8 mouse cellular contexts compared by ENCODE assay signal in the genomic region with DNA sequence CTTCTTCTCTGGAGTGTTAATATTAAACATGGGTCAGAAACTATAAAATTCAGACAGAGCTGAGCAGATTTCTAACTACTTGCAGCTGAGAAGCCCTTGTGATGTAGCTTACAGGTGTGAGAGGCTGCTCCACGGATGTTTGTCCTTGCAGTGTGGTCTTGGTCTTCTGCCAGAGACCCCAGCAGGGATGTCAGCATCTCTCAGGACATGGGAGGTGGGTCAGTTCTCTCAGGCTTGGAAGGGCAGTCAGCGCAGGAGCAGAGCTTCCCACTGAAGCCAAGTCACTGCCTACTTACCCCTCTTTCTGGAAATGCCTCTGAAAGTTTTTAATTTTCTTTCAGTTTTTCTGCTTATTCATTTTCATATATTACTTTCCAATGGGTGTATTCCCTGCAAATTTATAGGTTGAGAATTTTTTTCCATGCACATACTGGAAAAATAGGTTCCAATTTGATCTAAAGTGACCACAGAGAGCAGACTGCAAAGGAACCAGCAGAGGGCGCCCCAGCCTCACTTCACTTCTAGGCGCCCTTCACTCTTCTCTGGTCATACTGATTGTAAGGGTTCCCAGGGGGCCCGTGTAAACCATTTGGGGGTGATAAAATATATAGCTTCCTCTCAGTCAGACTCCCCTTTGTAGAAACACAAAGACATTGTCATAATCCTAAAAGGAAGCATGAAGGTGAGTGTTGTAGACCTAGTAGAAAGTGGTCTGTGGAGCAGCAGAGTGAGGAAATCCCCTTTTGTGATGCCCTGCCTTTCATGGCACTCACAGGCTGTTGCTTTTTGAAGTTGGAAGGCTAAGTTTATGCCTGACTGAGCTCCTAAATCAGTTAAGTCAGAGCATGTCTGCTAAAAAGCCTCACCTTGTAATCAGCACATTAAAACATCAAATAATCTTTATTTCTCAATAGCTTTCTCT. TPM values are rescaled to one million over a fixed set of nuclear protein-coding genes. Genes with fewer than 3 reads are reported as not detected.
DNase-seq lines count a peak whose midpoint lies in the region; ATAC-seq and TF ChIP-seq lines count a peak whose summit lies in the region.

No protein-coding gene starts in this region.

- no peaks in the 10 kb centered on the region for H3K4me1 ChIP-seq in E14TG2a.4 (replicated peaks; ENCODE audit: low read depth, low read length)
- no peaks in the 10 kb centered on the region for H3K4me1 ChIP-seq in forebrain, embryonic 14.5 days (ENCODE audit: control insufficient read depth, insufficient read depth, low read length)
- no peaks in the 10 kb centered on the region for H3K4me1 ChIP-seq in lung, postnatal 0 days (ENCODE audit: insufficient read depth, low read depth, low read length)

- no peak overlapping the region for H3K4me2 ChIP-seq in forebrain, embryonic 14.5 days (ENCODE audit: low read length)
- H3K4me2 ChIP-seq in lung, postnatal 0 days (replicated peaks; ENCODE audit: low read depth, low read length), result no peak overlapping the region

- H3K9me3 ChIP-seq in E14TG2a.4 (ENCODE audit: low read length), result no peaks in the 10 kb centered on the region
- no peaks in the 10 kb centered on the region for H3K9me3 ChIP-seq in forebrain, embryonic 14.5 days (replicated peaks; ENCODE audit: control insufficient read depth, low read length)
- H3K9me3 ChIP-seq in lung, postnatal 0 days (ENCODE audit: low read length), result no peaks in the 10 kb centered on the region

- WGBS in forebrain, embryonic 14.5 days, result 41% methylated on average over 5 of the region's 5 CpGs
- WGBS in lung, postnatal 0 days, result 37% methylated on average over 5 of the region's 5 CpGs

- TF ChIP-seq CTCF in E14TG2a.4 (conservative IDR thresholded peaks at IDR 0.05; ENCODE audit: low read length), result peak; percentile 78
- TF ChIP-seq CTCF in lung, postnatal 0 days (IDR thresholded peaks at IDR 0.05), result peak; percentile 77

- no peaks in the 10 kb centered on the region for H3K27me3 ChIP-seq in E14TG2a.4 (ENCODE audit: insufficient read depth, low read length)
- H3K27me3 ChIP-seq in forebrain, embryonic 14.5 days (replicated peaks; ENCODE audit: control insufficient read depth, insufficient read depth, low read length), result no peaks in the 10 kb centered on the region
- no peaks in the 10 kb centered on the region for H3K27me3 ChIP-seq in lung, postnatal 0 days (replicated peaks; ENCODE audit: insufficient read depth, low read length)

- H3K9ac ChIP-seq in forebrain, embryonic 14.5 days (ENCODE audit: low read length), result no peak overlapping the region
- no peak overlapping the region for H3K9ac ChIP-seq in lung, postnatal 0 days (replicated peaks; ENCODE audit: low read depth)

- no peak overlapping the region for H3K27ac ChIP-seq in forebrain, embryonic 14.5 days (ENCODE audit: low read depth, low read length)
- no peak overlapping the region for H3K27ac ChIP-seq in lung, postnatal 0 days (ENCODE audit: low read length)

- peak; percentile 40 to 67 for DNase-seq in adrenal gland, adult 18-20 months (ENCODE audit: low spot score in 2 of 2)
- no peak for DNase-seq in adrenal gland, adult 8-10 months
- DNase-seq in c-Kit-positive CD71-positive TER-119-positive erythroid progenitor cells, embryonic 14.5 days (ENCODE audit: low spot score), result peak; percentile 53
- peak; percentile 78 for DNase-seq in forebrain, embryonic 14.5 days (ENCODE audit: low spot score)
- peak; percentile 60 for DNase-seq in kidney, postnatal 14 days
- peak; percentile 68 for DNase-seq in lung, postnatal 0 days (ENCODE audit: low spot score)
- DNase-seq in right cerebral cortex, postnatal 14 days, result peak; percentile 82

- peaks cover 91% of the 10 kb centered on the region for H3K36me3 ChIP-seq in E14TG2a.4 (ENCODE audit: insufficient read depth, low read length)
- peaks cover 76% of the 10 kb centered on the region for H3K36me3 ChIP-seq in forebrain, embryonic 14.5 days (ENCODE audit: control insufficient read depth, insufficient read depth, low read length)
- H3K36me3 ChIP-seq in lung, postnatal 0 days (ENCODE audit: insufficient read depth, low read length), result peaks cover 39% of the 10 kb centered on the region

- TF ChIP-seq EP300 in lung, postnatal 0 days (IDR thresholded peaks at IDR 0.05), result no peak

- ATAC-seq in forebrain, embryonic 14.5 days, result peak; percentile 60; the same call in 1 of the 2 replicates
- no peak for ATAC-seq in lung, postnatal 0 days

- H3K4me3 ChIP-seq in E14TG2a.4 (replicated peaks; ENCODE audit: low read length), result no peak overlapping the region
- H3K4me3 ChIP-seq in forebrain, embryonic 14.5 days (ENCODE audit: low read depth, low read length), result no peak overlapping the region
- H3K4me3 ChIP-seq in lung, postnatal 0 days (ENCODE audit: low read depth, low read length), result no peak overlapping the region

RNA-seq across cellular contexts. Expression of a gene that starts 22.6 kb away (rescaled TPM):
- not detected for total RNA-seq in adrenal gland, adult 18-20 months (2021)
- not detected for total RNA-seq in adrenal gland, adult 8-10 months (2022)
- not detected in 2 replicates for polyA plus RNA-seq in forebrain, embryonic 14.5 days (2014; fragmentation: Nextera tagmentation; extraction: Ambion mirVana)
- polyA plus RNA-seq in lung, postnatal 0 days (2015; fragmentation: Nextera tagmentation; extraction: Ambion mirVana), result not detected in 2 replicates

RNA-seq across cellular contexts. Expression of a gene that starts 52.9 kb away (rescaled TPM):
- total RNA-seq in adrenal gland, adult 18-20 months (2021), result not detected
- under 1 TPM in 1 of 4 experiments, not detected in 3; 0.38 TPM for total RNA-seq in adrenal gland, adult 8-10 months (2022)
- polyA plus RNA-seq in forebrain, embryonic 14.5 days (2014; fragmentation: Nextera tagmentation; extraction: Ambion mirVana), result 10.4 and 11.2 TPM in 2 replicates
- 41.4 and 48.7 TPM in 2 replicates for polyA plus RNA-seq in lung, postnatal 0 days (2015; fragmentation: Nextera tagmentation; extraction: Ambion mirVana)
